Comparison of ENCODE assay signal across 8 mouse cellular contexts in genomic region chr3:123235921-123236320, GRCm38 (mm10). TPM values are rescaled to one million over a fixed set of nuclear protein-coding genes. Genes with fewer than 3 reads are reported as not detected.
DNase-seq lines count a peak whose midpoint lies in the region; ATAC-seq and TF ChIP-seq lines count a peak whose summit lies in the region.

Gene Synpo2 (minus strand): TSS chr3:123236149.

- 0 out of 2 replicates have a peak, but pooled peaks cover 2% of the 10 kb centered on the region for H3K9me3 ChIP-seq in forebrain, embryonic 14.5 days (replicated peaks; ENCODE audit: control insufficient read depth, low read length)
- no peaks in the 10 kb centered on the region for H3K9me3 ChIP-seq in liver, embryonic 16.5 days (replicated peaks; ENCODE audit: control insufficient read depth, low read length)
- no peaks in the 10 kb centered on the region for H3K9me3 ChIP-seq in neural tube, embryonic 14.5 days (ENCODE audit: control insufficient read depth, low read length)

- H3K9ac ChIP-seq in forebrain, embryonic 14.5 days (ENCODE audit: low read length), result peak within 1 kb of the TSS; percentile 58
- H3K9ac ChIP-seq in liver, embryonic 16.5 days (ENCODE audit: low read depth, low read length), result no peak within 1 kb of the TSS
- peak within 1 kb of the TSS; percentile 41; the same call in 1 of the 2 replicates for H3K9ac ChIP-seq in neural tube, embryonic 14.5 days (replicated peaks; ENCODE audit: low read depth, low read length)

- WGBS in forebrain, embryonic 14.5 days, result under 1% methylated on average over 20 of the region's 20 CpGs
- WGBS in liver, embryonic 16.5 days (ENCODE audit: insufficient replicate concordance), result 1% methylated on average over 20 of the region's 20 CpGs
- under 1% methylated on average over 20 of the region's 20 CpGs for WGBS in neural tube, embryonic 14.5 days

- H3K36me3 ChIP-seq in C2C12 (ENCODE audit: control insufficient read depth, insufficient read depth), result no peaks in the 10 kb centered on the region
- no peaks in the 10 kb centered on the region for H3K36me3 ChIP-seq in forebrain, embryonic 14.5 days (ENCODE audit: control insufficient read depth, insufficient read depth, low read length)
- no peaks in the 10 kb centered on the region for H3K36me3 ChIP-seq in liver, embryonic 16.5 days (ENCODE audit: control insufficient read depth, insufficient read depth)
- no peaks in the 10 kb centered on the region for H3K36me3 ChIP-seq in neural tube, embryonic 14.5 days (ENCODE audit: control insufficient read depth, insufficient read depth, low read length)

- H3K4me2 ChIP-seq in forebrain, embryonic 14.5 days (ENCODE audit: low read length), result peak within 1 kb of the TSS; percentile 85
- peak within 1 kb of the TSS; percentile 49 for H3K4me2 ChIP-seq in liver, embryonic 16.5 days (ENCODE audit: low read depth, low read length)
- peak within 1 kb of the TSS; percentile 73 for H3K4me2 ChIP-seq in neural tube, embryonic 14.5 days (ENCODE audit: low read depth, low read length)

- no peak within 1 kb of the TSS for H3K27ac ChIP-seq in forebrain, embryonic 14.5 days (ENCODE audit: low read depth, low read length)
- no peak within 1 kb of the TSS for H3K27ac ChIP-seq in liver, embryonic 16.5 days (ENCODE audit: low read length)
- H3K27ac ChIP-seq in neural tube, embryonic 14.5 days (ENCODE audit: low read depth, low read length), result no peak within 1 kb of the TSS

- peak; percentile 85 for ATAC-seq in forebrain, embryonic 14.5 days
- ATAC-seq in liver, embryonic 16.5 days (ENCODE audit: low read depth), result peak; percentile 32; the same call in 1 of the 2 replicates
- peak; percentile 80 for ATAC-seq in neural tube, embryonic 14.5 days (ENCODE audit: low read depth)

- H3K4me1 ChIP-seq in forebrain, embryonic 14.5 days (ENCODE audit: control insufficient read depth, insufficient read depth, low read length), result peaks cover 4% of the 10 kb centered on the region; the same call in 1 of the 2 replicates
- H3K4me1 ChIP-seq in liver, embryonic 16.5 days (ENCODE audit: control insufficient read depth, low read depth, low read length), result no peaks in the 10 kb centered on the region; the same call in 1 of the 2 replicates
- H3K4me1 ChIP-seq in neural tube, embryonic 14.5 days (ENCODE audit: control insufficient read depth, insufficient read depth, low read length), result 0 out of 2 replicates have a peak, but pooled peaks cover 3% of the 10 kb centered on the region

- no peaks in the 10 kb centered on the region for H3K79me3 ChIP-seq in C2C12 (ENCODE audit: low read depth)

- no peaks in the 10 kb centered on the region for H3K27me3 ChIP-seq in C2C12 (ENCODE audit: control insufficient read depth, insufficient read depth, insufficient read length)
- no peaks in the 10 kb centered on the region for H3K27me3 ChIP-seq in forebrain, embryonic 14.5 days (replicated peaks; ENCODE audit: control insufficient read depth, insufficient read depth, low read length)
- H3K27me3 ChIP-seq in liver, embryonic 16.5 days (ENCODE audit: control insufficient read depth, insufficient read depth, low read depth, low read length), result peaks cover 5% of the 10 kb centered on the region
- no peaks in the 10 kb centered on the region for H3K27me3 ChIP-seq in neural tube, embryonic 14.5 days (ENCODE audit: control insufficient read depth, insufficient read depth, low read length)

- H3K4me3 ChIP-seq in C2C12 (ENCODE audit: insufficient read depth, poor library complexity, severe bottlenecking), result peak within 1 kb of the TSS; percentile 26
- peak within 1 kb of the TSS; percentile 41 for H3K4me3 ChIP-seq in forebrain, embryonic 14.5 days (ENCODE audit: low read depth, low read length)
- H3K4me3 ChIP-seq in liver, embryonic 16.5 days (ENCODE audit: low read depth, low read length), result peak within 1 kb of the TSS; percentile 39
- H3K4me3 ChIP-seq in neural tube, embryonic 14.5 days (ENCODE audit: low read depth, low read length), result peak within 1 kb of the TSS; percentile 37

- intact Hi-C loops in heart, postnatal 10 days (cut with DNase I), result loop anchor here (2.0 kb wide), 1 partner anchor 31 kb away; the partner anchor contains the start of gene Sec24d

- no peaks in the 10 kb centered on the region for H3K79me2 ChIP-seq in C2C12 (ENCODE audit: control insufficient read depth, insufficient read depth)

- peak; percentile 71 for DNase-seq in brain, adult 2 months (ENCODE audit: low read depth, low spot score)
- peak; percentile 65 for DNase-seq in forebrain, embryonic 14.5 days (ENCODE audit: low spot score)
- peak; percentile 74 to 81 for DNase-seq in heart, postnatal 10 days
- peak; percentile 61 to 76 for DNase-seq in kidney, postnatal 36 days
- peak; percentile 4 to 10 for DNase-seq in thymus, postnatal 36 days

- H3ac ChIP-seq in C2C12 (ENCODE audit: control insufficient read depth, insufficient read length, low read depth), result peak within 1 kb of the TSS; percentile 74

- TF ChIP-seq CTCF in C2C12 (IDR thresholded peaks at IDR 0.05; ENCODE audit: control insufficient read depth, insufficient read depth, insufficient read length), result no peak

TF ChIP-seq in C2C12, 6 proteins besides CTCF, POLR2A, EP300 and RAD21:
- peak; percentile 29 for TF ChIP-seq CEBPB (IDR thresholded peaks at IDR 0.05; ENCODE audit: low read depth)
- TF ChIP-seq MYOD1 (IDR thresholded peaks at IDR 0.05; ENCODE audit: control insufficient read depth, insufficient read length, low read depth), result no peak
- no peak for TF ChIP-seq MAX (IDR thresholded peaks at IDR 0.05)
- no peak for TF ChIP-seq MYOG (IDR thresholded peaks at IDR 0.05; ENCODE audit: control insufficient read depth, extremely low read depth, insufficient read length)
- TF ChIP-seq FOSL1 (IDR thresholded peaks at IDR 0.05; ENCODE audit: insufficient read depth, low read length, poor library complexity, severe bottlenecking), result no peak
- TF ChIP-seq USF1 (IDR thresholded peaks at IDR 0.05; ENCODE audit: low read depth), result no peak
TF ChIP-seq in C2C12: peak in this region for 1.

RNA-seq across cellular contexts. Expression of gene Synpo2, which starts in this region (rescaled TPM):
- 7.2 TPM for polyA plus RNA-seq in C2C12 (2012; fragmentation: generic; extraction: Trizol)
- polyA plus RNA-seq in forebrain, embryonic 14.5 days (2014; fragmentation: Nextera tagmentation; extraction: Ambion mirVana), result 1.1 and 1.7 TPM in 2 replicates
- 10 to 100 TPM; 37.8 to 43.1 TPM for total RNA-seq in heart, postnatal 10 days (2021)
- polyA plus RNA-seq in liver, embryonic 16.5 days (2015; fragmentation: Nextera tagmentation; extraction: Ambion mirVana), result 0.14 and 0.48 TPM in 2 replicates
- 2.0 and 2.8 TPM in 2 replicates for polyA plus RNA-seq in neural tube, embryonic 14.5 days (2014; fragmentation: Nextera tagmentation; extraction: Ambion mirVana)

Comparison
In these comparisons a context has a peak if more than half of its experiments do, and no peak if none do; other contexts are left out.
1. Peak in ATAC-seq, H3K4me3 ChIP-seq and H3K4me2 ChIP-seq in liver, embryonic 16.5 days; RNA of the gene not detected or under 1 TPM.
2. DNase-seq: peak in every context shown above with its lines; median percentile 78 in heart, postnatal 10 days; 71 in brain, adult 2 months; 68 in kidney, postnatal 36 days; 65 in forebrain, embryonic 14.5 days; 7 in thymus, postnatal 36 days.
3. ATAC-seq: peak in every context shown above with its lines; median percentile 85 in forebrain, embryonic 14.5 days; 80 in neural tube, embryonic 14.5 days; 32 in liver, embryonic 16.5 days.